Mouse (Mus musculus) heart, postnatal 14 days (tissue): ENCODE measurements around the gene Chst13. TPM values are rescaled to one million over a fixed set of nuclear protein-coding genes. Genes with fewer than 3 reads are reported as not detected.

ENCODE experiments used
- DNase-seq, 2 experiments: peaks; one replicate each; pipeline ENCODE4 v3.0.0; 2021 to 2022
- intact Hi-C: fragments of 180-260 bp; cut with DNase I; formaldehyde crosslinking; loops from one replicate; pipeline ENCODE4 v1.15.1; 2025
- long read RNA-seq, 2 experiments: library from polyadenylated mRNA; stranded (forward); transcript quantifications; one replicate each; pipeline ENCODE4 v2.0.0; 2021
- total RNA-seq, 2 experiments: library from RNA; stranded (reverse); gene quantifications; 2 replicates each; pipeline ENCODE4 v1.2.3; 2021

The Chst13 gene
- under 1 TPM in 1 of 2 experiments, not detected in 1; 0.12 TPM for total RNA-seq
- long read RNA-seq, experiment 1 = 0 reads
- long read RNA-seq, experiment 2 = 0 reads

DNA sequence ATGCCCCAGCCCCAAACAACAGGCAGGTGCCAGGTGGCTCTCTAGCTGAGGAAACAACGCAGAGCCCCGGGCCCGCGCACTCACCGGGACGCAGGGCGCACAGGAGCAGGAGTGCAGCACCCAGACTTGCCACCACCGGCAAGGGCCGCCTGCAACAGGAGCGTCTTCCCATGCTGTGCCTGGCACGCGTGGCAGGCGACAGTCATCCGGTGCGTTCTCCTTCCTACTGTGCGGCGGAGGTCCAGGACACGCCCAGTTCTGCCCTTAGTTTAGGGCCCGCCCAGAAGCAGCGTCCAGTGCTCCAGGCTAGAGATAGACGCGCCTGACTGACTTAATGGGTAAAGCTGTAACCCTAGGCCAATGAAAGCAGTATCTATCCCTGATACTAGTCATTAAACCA, at the start of gene Chst13:
Gene Chst13 (minus strand): TSS at position 195 of the 400 bp plus-strand sequence.
- intact Hi-C loops = loop anchor here (10.0 kb wide), 1 partner anchor 640 kb away; no protein-coding TSS in a partner anchor
- peak; percentile 16 to 27 for DNase-seq

DNA sequence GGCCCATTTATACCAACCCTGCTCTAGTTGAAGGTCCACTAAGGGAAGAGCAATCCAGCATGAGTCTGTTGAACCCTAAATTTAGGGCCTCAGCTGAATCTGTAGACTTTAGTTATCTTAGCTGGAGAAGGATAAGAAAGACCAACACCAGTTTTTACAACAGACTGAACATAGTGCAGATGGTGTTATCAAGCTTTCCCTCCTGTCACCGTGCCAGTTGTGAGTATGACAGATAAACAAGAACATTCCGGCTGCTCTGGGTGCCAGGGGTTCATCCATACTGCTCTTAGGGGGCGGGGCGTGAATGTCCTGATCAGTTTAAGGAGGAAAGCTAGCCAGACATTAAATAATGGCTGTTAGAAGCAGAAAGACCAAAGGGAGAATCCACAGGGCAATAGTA, 49.7 kb upstream of the Chst13 start:
- no peak for DNase-seq

DNA sequence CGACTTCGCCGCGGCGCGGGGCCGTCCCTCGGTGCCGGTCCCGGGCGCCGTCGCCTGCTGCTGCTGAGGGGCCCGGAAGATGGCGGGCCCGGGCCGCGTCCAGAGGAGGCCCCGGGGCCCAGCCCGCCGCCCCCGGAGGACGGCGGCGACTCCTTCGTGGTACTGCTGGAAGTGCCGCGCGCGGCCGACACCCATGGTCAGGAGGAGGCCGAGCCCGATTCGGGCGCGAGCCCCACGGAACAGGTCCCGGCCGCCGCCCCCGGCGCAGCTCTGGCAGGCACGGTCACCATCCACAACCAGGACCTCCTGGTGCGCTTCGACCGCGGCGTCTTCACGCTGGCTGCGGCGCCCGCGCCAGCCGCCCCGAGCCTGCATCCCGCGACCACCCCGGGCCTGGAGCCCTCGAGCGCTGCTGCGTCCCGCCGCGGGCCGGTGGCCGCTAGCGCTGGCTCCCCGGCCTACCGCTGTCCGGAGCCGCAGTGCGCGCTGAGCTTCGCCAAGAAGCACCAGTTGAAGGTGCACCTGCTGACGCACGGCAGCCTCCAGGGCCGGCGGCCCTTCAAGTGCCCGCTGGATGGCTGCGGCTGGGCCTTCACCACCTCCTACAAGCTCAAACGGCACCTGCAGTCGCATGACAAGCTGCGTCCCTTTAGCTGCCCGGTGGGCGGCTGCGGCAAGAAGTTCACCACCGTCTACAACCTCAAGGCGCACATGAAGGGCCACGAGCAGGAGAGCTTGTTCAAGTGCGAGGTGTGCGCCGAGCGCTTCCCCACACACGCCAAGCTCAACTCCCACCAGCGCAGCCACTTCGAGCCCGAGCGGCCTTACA, 45.0 kb upstream of the Chst13 start:
- peak; percentile 33 to 40 for DNase-seq
- intact Hi-C loops = no loop called here

More for the DNA sequence above, 49.7 kb upstream of the Chst13 start:
- intact Hi-C loops = no loop called here

DNA sequence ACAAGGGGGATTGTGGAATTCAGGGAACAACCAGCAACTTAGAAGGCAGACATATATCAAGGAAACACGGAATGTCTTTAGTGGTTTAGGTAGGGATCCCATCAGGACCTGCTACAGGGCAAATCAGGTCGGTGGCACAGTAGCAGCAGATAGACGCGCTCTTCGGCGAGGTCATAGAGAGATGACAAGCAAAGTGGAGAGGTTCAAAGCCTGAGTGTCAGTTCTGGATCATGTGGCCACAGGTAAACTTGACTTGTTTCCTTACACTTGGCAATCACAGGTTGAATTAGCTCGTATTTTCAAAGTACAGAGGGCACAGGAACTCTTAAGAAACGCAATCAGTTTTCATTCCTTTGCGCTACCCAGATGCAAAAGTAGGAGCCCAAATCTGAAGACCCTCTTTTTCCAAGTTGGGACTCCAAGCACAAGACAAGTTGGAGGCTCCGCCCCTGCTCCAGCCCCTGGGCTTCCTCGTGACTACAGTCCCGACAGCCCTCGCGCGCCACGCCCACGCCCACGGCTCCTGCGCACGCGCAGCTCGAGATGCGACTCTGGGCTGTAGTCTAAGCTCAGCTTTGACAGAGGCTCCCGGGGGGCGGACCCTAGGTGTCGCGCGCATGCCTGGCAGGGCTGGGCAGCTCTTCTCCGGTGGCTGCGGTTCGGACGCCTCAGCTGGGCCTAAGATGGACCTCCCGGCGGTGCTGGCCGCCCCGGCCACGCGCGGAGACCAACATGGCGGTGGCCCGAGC, 44.2 kb upstream of the Chst13 start, which contains the start of gene Zxdc:
Gene Zxdc (plus strand): TSS at position 517 of the 749 bp plus-strand sequence.
- intact Hi-C loops = no loop called here
- DNase-seq = peak; percentile 99 to 100

DNA sequence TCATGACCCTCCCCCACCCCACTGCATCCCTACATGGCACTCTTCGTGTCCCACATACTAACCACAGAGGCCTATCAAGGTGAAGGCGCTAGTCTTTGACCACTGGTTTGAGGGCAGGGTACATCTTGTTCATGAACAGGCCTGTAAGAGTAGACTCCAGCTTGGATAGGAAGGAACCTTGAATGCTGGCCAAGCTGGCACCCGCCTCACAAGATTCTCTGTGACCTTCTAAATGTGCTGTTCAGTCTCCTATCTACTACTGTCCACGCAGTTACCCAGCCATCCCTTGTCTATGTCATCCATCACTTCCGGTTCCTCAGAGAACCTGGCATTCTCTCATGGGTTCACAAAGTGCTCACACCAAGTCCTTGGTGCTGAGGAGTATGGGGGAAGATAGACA, 38.3 kb upstream of the Chst13 start:
- intact Hi-C loops = no loop called here
- DNase-seq = no peak

DNA sequence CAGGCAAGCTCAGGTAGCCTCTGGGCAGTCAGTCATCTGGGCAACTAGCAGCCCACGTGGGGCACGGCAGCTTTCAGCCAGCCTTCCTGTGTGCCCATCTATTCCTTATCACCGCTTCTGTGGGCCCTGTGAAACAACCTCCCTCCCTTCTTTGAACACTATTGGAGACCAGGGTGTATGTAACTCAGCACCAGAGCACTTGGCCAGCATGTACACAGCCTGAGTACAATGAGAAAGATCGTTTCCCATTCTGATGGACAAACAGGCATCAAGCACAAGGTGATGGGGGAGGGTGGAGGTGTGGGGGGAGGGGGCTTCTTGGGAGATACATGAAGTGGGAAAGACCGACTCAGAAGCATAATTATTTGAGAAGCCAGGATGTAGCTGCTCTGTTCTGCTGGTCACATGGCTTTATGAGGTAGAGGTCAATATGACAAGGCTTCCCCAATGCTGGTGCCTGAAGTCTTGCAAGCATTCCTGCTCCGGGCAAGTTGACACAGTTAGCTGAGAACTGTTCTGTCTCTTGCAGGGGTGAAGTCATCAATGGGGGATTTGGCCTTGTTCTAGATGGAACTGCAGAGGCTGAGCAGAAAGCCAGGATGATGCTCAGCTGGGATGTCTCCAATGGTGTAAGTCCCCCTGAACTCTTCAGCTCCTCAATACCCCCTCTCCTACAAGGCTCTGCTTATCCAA, 36.1 kb upstream of the Chst13 start:
- DNase-seq = peak in 1 of 2 experiments; percentile 25
- intact Hi-C loops = no loop called here

DNA sequence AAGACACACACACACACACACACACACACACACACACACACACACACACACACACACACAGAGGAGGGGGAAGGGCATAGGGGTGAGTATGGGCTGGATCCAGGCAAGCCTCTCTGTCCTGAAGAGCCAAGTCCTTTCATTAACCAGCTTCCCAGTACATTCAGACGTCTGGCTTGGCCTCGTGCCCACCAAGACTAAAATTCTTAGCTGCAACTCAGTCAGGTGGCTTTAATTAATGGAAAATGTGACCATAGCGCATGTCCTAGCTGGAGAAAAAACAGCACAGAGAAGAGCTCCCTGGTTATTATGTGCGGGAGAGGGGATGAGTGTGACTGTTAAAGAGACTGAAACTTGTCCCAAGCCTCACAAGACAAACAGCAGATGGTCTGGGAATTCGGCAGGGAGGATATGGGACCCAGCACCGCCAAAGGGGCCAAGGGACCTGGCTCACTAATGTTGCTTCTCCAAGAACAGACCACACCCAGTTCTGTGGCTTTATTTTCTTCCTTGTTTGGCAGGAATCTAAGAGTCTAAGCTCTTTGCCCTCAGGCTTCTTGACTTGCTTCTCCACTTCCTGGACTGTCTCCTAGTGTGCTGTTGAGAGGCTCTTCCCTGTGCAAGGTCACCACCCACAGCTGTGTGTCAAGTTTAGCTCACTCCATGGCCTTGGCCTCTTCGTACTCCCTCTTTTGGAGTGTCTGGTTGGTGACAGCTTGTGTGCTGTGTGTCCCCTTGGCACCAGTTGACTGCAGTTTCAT, 35.2 kb upstream of the Chst13 start:
- intact Hi-C loops = no loop called here
- peak; percentile 59 to 62 for DNase-seq

DNA sequence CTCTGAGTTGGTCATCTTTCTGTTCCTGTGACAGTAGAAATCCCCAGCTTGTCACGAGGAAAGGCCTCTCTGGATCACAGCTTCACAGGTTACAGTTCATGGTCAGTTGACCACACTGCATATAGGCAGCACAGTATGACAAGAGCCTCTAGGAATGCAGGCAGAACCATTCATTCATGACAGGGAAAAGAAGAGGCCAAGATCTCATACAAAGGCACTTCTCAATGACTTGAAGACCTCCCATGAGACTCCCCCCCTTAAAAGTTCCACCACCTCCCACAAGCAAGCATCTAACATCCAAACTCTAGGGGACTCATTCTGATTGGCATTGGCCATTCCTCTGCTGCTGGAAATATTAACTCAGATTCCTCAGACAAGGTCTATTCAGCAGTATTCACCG, 34.5 kb upstream of the Chst13 start:
- no peak for DNase-seq
- intact Hi-C loops = no loop called here

DNA sequence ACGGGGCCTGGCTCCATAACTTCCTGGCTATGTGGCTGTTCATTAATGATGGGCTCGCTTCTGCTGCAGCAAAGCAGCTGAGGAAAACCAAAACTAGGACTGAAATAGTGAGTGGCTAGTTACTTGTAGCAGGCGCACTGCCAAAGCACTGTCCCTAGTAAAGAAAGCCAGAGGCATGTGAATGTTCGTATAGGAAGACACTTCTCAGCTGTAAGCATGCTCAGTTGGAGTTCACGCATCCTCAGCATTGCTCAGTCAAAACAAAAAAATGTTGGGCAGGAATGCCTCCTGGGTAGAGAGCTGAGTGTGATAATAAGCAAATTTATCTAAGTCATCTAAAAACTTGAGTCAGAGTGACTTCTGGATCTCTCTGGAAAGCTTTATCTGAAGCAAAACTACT, 33.2 kb upstream of the Chst13 start:
- no peak for DNase-seq
- intact Hi-C loops = no loop called here

DNA sequence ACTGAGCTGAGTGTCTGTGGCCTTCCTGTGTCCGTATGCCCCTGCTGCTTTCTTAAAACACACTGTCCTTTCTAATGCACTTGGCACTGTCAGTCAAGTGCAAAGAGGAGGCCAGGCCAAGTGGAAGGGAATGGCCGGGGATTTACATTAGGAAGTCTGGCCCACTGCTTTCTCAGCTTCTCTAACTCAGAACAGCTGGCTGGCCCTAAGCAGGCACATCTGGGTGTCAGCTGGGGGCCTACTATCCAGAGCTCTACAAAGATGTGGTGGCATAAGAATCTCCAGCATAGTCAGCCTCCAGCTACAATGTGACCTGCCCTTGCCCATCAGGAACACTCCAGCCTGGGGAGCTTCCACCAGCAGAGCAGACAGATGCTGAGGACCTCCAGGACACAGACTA, 25.0 kb upstream of the Chst13 start:
- intact Hi-C loops = no loop called here
- no peak for DNase-seq

DNA sequence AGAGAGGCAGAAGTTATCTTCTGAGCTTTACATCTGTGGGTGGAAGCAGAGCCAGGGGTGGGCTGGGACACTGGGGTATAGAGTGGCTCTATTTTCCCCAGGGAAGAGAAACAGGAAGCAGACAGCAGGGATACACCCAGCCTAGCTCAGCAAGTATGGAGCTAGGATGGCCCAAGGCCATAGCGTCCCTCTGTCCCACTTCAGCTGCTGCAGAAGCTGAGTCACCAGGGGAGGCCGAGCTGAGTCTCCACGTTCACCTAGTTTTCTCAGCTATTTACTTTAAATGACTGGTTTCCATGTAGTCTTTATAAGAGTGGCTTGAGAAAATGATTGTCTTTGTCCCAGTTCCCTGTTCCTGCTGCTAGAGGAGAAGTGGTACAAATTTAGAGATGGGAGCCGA, 23.5 kb upstream of the Chst13 start:
- no peak for DNase-seq
- intact Hi-C loops = no loop called here

DNA sequence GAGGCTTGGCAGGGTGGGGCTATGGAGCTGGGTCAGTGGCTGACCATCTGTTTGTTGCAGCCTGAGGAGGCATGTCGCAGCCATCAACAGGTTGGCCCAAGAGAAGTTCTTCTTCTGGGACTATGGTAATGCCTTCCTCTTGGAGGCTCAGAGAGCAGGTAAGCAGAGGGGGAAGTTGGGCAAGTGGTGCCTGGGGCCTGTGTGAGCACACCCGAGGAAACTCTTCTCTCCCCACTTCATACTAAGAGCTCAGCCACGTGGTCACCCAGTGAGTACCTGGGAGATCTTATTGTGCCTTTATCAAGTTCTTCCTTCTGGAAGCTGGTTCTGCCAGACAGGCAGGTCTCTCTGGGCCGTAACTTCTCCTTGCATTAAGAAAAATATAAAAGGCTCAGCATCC, 22.2 kb upstream of the Chst13 start:
- no peak for DNase-seq
- intact Hi-C loops = no loop called here

DNA sequence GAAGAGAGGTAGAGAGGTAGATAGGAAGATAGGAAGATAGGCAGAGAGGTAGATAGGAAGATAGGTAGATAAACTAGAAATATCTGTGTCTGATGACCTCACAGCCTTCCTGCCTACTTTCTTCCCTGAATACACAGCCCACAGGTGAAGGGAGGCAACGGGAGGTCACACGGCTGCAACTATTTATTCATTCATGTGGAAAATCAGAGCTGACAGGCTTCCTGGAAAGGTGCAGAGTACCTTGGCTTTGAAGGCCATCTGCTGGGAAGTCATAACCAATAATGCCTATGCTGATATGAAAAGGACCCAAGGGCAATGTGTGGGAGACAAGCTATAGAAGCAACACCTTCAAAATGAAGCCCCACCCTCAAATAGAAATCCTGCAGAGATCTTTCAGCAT, 17.4 kb upstream of the Chst13 start:
- DNase-seq = no peak
- intact Hi-C loops = no loop called here

DNA sequence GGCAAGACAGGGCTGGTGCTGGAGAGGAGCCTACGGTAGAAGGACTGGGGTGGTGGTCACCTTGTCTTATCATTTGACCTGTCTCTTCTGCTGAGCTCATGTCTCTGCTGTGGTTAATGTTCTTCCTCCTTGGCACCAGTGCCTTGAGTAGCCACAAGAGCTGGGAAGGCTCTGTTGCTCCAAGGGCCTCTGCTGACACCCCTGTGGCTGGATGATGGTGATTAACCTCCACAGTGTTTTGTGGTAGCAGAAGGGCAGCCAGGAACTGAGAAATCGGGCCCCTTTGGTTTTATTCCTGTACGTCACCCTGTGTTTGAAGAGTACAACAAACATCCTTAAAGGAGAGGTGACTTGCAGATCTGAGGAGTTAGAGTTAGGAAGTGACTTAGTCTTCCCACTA, 9.3 kb upstream of the Chst13 start:
- no peak for DNase-seq
- intact Hi-C loops = no loop called here

DNA sequence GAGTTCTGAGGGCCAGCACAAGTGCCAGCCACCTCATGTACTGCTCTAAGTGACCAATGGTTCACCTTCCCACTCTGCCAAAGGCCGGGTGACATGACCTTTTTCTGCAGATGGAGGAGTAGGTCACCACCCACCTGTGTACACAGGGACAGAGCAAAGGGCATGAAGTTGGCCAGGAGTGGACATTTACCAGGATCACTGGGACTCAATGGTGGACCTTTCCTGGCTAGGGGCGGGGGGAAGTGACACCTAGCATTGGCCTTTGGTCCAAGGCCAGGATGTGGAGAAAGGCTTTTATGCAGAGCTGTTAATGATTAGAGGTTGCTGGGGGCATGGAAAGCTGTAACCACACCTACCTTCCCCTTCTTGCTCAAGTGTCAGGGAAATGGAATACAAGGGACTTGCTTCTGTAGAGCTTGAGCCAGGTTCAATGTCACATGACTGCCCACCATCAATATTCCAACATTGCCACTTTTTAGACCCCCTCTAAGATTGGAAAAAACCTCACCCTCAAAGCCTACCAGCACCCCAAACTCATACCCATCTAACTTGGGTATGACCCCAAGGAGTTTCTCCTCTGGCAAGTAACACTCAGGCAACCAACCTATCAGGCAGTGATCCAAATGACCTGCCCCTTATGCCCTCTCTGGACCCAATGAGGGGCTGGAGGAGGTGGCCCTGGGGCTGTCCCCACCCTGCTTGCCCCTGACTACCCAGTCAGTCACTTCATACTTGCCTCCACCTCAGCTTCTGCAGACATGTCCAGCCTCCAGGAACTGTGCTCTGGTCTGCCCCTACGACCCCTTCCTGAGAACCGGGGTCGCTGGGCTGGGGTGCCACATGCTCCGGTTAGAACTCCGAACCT, 7.8 kb upstream of the Chst13 start, which contains the start of gene Uroc1:
Gene Uroc1 (plus strand): TSS at position 724 of the 865 bp plus-strand sequence.
- DNase-seq = no peak
- intact Hi-C loops = no loop called here

DNA sequence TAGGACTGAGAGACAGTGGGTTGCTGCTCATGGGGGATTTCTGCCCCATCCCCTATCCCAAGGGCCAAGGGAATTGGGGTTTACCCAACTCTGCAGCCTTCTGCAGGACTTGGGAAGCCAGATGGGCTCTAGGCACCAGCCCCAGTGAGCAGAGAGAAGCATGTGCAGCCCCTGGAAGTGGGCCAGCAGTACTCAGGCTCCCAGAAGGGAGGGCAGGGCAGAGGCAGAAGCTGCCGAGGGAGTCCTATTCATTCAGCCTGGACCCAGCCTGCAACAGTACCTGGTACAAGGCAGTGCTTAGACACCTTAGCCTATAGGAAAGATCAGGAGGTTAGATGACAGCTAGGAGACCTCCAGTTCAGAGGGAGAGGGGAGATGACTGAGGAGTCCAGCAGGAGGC, 5.0 kb upstream of the Chst13 start:
- intact Hi-C loops = loop anchor here (10.0 kb wide), 1 partner anchor 645 kb away; no protein-coding TSS in a partner anchor
- peak; percentile 66 to 70 for DNase-seq

DNA sequence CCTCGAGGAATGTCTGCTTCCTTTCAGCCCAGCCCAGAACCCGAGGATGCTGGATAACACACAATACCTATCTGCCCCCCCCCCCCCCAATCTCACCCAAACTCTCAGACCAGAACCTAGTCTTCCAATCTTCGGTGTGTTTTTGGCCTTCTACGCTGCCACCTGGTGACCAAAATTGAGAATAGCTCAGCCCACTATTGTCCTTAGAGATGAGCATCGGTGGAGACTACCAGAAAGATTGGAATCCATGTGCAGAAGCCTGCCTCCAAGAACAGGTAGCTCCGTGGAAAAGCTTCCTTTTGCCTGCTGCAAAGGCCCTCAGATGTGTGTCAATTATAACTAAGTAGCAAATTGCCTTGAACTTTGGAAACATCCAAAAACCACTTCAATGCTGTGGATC, 2.7 kb upstream of the Chst13 start:
- intact Hi-C loops = loop anchor here (10.0 kb wide), 1 partner anchor 643 kb away; no protein-coding TSS in a partner anchor
- DNase-seq = peak in 1 of 2 experiments; percentile 26

DNA sequence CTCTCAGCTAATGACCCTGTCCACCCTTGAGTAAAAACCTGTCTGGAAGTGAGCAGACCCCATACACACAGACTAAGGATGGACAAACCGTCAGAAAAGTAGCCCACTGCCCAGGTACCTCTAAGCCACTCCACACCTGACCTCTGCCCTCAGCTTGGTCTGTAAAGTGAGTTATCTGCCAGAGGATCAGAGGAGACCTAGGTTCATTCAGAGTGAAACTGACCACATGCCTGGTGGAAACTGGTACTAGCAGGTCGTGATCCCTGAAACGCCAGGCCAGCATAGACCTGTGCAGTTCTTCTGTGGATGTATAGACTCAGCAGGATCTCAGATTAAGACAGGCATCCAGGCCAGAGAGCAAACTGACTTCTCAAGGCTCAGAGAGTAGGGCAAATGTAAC, 522 bp downstream of the Chst13 start:
- intact Hi-C loops = loop anchor here (10.0 kb wide), 1 partner anchor 640 kb away; no protein-coding TSS in a partner anchor
- DNase-seq = no peak

DNA sequence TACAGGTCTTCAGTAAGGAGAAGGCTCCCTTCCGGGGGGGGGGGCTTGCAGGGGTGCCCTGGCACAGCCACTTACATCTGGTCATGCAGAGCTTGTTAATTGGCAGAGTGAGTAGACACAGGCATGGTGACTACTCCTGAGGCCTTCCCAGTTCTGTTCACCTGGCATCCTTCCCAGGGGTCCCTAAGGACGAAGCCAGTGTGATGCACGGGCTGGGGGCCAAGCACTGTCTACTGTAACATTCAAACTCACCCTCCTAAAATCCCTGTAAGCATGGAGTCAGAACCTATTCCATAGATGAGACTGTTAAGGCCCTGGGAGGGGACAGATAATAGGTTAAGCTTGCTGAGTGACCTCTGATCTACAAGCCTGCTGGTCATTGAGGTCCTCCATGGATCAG, 959 bp downstream of the Chst13 start:
- DNase-seq = peak in 1 of 2 experiments; percentile 19
- intact Hi-C loops = loop anchor here (10.0 kb wide), 1 partner anchor 639 kb away; no protein-coding TSS in a partner anchor
